Mouse (Mus musculus): Measurements from ENCODE around the gene Ranbp2. TPM values are rescaled to one million over a fixed set of nuclear protein-coding genes. Genes with fewer than 3 reads are reported as not detected.

The Ranbp2 gene
- total and polyA plus RNA-seq, 3 experiments = 3.2 to 53.5 (median 47.5) TPM

GRCm38 (mm10) chr10:58540613-58541012 lies 93.9 kb downstream of the Ranbp2 start:
- Histone ChIP-seq H3K27me3 (ENCODE audit: control insufficient read depth, insufficient read depth, low read length) (no peaks in the 10 kb centered on the region), H3K27ac (no peak overlapping the region), H3K9ac (ENCODE audit: low read depth, low read length) (no peak overlapping the region), H3K36me3 (ENCODE audit: control insufficient read depth, insufficient read depth, low read length) (no peaks in the 10 kb centered on the region), H3K79me2 (replicated peaks; ENCODE audit: control insufficient read depth, insufficient read depth, low read length) (no peaks in the 10 kb centered on the region), H3K4me1 (ENCODE audit: control insufficient read depth, insufficient read depth, low read length) (no peaks in the 10 kb centered on the region; the same call in 1 of the 2 replicates), H3K4me3 (no peak overlapping the region)
- 72% methylated on average over 13 of the region's 13 CpGs for WGBS
- intact Hi-C loops (cut with DNase I) = no loop called here
- TF ChIP-seq POLR2A (IDR thresholded peaks at IDR 0.05; ENCODE audit: insufficient read depth, low read depth, low read length) (no peak), CTCF (IDR thresholded peaks at IDR 0.05) (no peak), EP300 (IDR thresholded peaks at IDR 0.05; ENCODE audit: insufficient read depth, low read depth, low read length) (no peak)
- DNase-seq = no peak

Other genes starting within 250 kb of the Ranbp2 start
- gene AW822073, start 222.0 kb upstream of the Ranbp2 start, total RNA-seq (2021) = not detected
- gene AW822073, start 222.0 kb upstream of the Ranbp2 start, polyA plus RNA-seq (2012; rRNA removed) = not detected in 2 replicates
- not detected for gene Duxf3, start 214.2 kb upstream of the Ranbp2 start, total RNA-seq (2021)
- not detected in 2 replicates for gene Duxf3, start 214.2 kb upstream of the Ranbp2 start, polyA plus RNA-seq (2012; rRNA removed)
- not detected for gene Gm4981, start 210.2 kb upstream of the Ranbp2 start, total RNA-seq (2021)
- gene Gm4981, start 210.2 kb upstream of the Ranbp2 start, polyA plus RNA-seq (2012; rRNA removed) = not detected in 2 replicates
- 10 to 100 TPM; 22.6 to 29.3 TPM for gene Gcc2, start 191.4 kb upstream of the Ranbp2 start, total RNA-seq (2021)
- gene Gcc2, start 191.4 kb upstream of the Ranbp2 start, polyA plus RNA-seq (2012; rRNA removed) = 7.9 and 12.2 TPM in 2 replicates
- 100 to 1,000 TPM; 144 to 155 TPM for gene Lims1, start 123.5 kb upstream of the Ranbp2 start, total RNA-seq (2021)
- gene Lims1, start 123.5 kb upstream of the Ranbp2 start, polyA plus RNA-seq (2012; rRNA removed) = 25.6 and 64.3 TPM in 2 replicates
- gene Ccdc138, start 51.0 kb downstream of the Ranbp2 start, total RNA-seq (2021) = under 1 TPM; 0.43 to 0.70 TPM
- gene Ccdc138, start 51.0 kb downstream of the Ranbp2 start, polyA plus RNA-seq (2012; rRNA removed) = 0.21 and 0.23 TPM in 2 replicates
- under 1 TPM; 0.39 to 0.47 TPM for gene Edar, start 228.7 kb downstream of the Ranbp2 start, total RNA-seq (2021)
- 0.31 and 0.38 TPM in 2 replicates for gene Edar, start 228.7 kb downstream of the Ranbp2 start, polyA plus RNA-seq (2012; rRNA removed)

Measured in heart, adult 2 months (tissue).